Mouse (Mus musculus) bone marrow macrophage, adult 2 months (primary cell): ENCODE measurements around the gene Tada3.

Experiments used
- CTCF ChIP-seq: IDR thresholded peaks from 2 replicates; pipeline ENCODE4 v1.5.1; 2012; ENCODE audit warnings: low read depth, mild to moderate bottlenecking, low read length, moderate library complexity
- POLR2A ChIP-seq: IDR thresholded peaks from 2 replicates; pipeline ENCODE4 v1.6.1; 2012; ENCODE audit warnings: mild to moderate bottlenecking, low read depth, low read length, borderline replicate concordance

- TF ChIP-seq CTCF (no peak), POLR2A (no peak)
Observed at GRCm38 (mm10) chr6:113344321-113344720, 33.4 kb downstream of the Tada3 start.
